Mouse (Mus musculus): ENCODE results near the gene Serinc2. TPM values are rescaled to one million over a fixed set of nuclear protein-coding genes. Genes with fewer than 3 reads are reported as not detected.
"Not testable (repeated sequence)": the region's sequence is repeated elsewhere in the genome, so short reads cannot be mapped to it uniquely, and the experiment has no call there.

The Serinc2 gene
- polyA plus RNA-seq, 1 experiment from 2014 or later = not detected

GRCm38 (mm10) chr4:130264131-130264530, 14.9 kb downstream of the Serinc2 start:
- Histone ChIP-seq H3K79me2 (ENCODE audit: inconsistent target) (no peaks in the 10 kb centered on the region), H3K27ac (no peak overlapping the region), H3K4me3 (ENCODE audit: inconsistent target) (no peak overlapping the region), H3K36me3 (ENCODE audit: inconsistent target) (no peaks in the 10 kb centered on the region)
- WGBS (ENCODE audit: missing documents) = 32% methylated on average over 11 of the region's 11 CpGs

DNA sequence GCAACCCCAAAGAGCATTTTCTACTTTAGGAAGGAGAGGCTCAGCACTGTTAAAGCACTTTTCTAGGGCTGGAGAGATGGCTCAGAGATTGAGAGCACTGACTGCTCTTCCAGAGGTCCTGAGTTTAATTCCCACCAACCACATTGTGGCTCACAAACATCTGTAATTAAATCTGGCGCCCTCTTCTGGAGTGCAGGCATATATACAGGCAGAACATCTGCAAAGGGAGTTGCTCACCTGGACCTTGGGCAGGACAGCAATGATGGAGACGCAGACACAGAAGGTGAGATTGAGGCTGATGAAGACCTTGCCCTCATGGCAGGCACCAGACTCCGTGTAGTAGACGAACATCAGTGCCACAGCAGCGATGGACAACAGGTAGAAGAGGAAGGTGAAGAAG, 18.6 kb downstream of the Serinc2 start:
- Histone ChIP-seq H3K4me3 (ENCODE audit: inconsistent target) (no peak overlapping the region), H3K79me2 (ENCODE audit: inconsistent target) (no peaks in the 10 kb centered on the region), H3K36me3 (ENCODE audit: inconsistent target) (no peaks in the 10 kb centered on the region), H3K27ac (no peak overlapping the region)
- WGBS (ENCODE audit: missing documents) = 28% methylated on average over 5 of the region's 5 CpGs

DNA sequence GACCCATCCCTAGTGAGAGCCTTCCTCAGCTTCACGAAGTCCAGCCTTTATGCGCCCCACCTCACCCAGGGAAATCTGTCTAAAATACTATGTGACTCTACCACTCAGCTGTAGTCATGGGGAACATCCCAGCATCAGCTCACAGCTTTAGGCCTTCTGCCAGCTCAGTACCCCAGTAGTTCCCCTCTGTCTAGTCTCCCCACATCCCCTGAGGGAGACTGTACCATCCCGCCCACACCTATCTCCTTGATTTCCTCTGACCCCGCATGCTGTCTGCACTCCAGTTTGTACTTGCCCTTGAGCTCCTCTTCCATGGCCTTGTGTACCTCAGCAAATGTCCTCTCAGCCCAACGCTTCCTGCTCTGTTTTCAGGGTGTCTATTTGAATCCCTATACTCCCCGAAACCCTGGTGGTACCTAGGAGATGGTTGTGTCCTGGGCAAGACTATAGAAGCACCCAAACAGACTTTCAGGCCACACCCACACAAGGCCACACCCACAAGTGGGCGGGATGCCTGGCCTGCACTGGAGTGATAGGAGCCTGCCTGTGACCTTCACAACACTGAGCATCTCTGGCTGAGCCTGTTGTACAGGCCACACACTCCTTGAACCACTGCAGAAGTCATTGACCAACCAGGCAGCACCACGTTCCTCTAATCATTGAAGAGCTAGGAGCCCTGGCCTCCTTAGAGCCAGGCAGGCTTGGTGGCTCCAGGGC, 26.4 kb downstream of the Serinc2 start:
- Histone ChIP-seq H3K79me2 (ENCODE audit: inconsistent target) (no peaks in the 10 kb centered on the region), H3K36me3 (ENCODE audit: inconsistent target) (no peaks in the 10 kb centered on the region), H3K4me3 (ENCODE audit: inconsistent target) (no peak overlapping the region), H3K27ac (no peak overlapping the region)
- WGBS (ENCODE audit: missing documents) = 81% methylated on average over 8 of the region's 8 CpGs

DNA sequence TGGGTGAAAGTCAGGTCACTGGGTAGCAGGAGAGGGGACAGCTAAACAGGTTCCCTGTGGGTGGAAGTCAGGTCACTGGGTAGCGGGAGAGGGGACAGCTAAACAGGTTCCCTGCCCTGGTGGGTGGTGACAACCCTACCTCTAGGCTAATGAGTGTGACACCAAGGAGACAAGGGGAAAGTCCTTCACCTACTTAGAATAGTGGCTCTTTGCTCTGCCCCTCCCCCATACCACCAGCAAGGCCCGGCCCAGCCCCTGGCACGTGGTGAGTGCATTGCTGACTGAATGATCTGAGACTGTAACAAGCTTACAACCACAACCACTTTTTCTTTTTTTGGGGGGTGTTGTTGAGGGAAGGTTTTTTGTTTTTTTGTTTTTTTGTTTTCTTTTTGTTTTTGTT, 27.2 kb downstream of the Serinc2 start:
- Histone ChIP-seq H3K36me3 (ENCODE audit: inconsistent target) (no peaks in the 10 kb centered on the region), H3K4me3 (ENCODE audit: inconsistent target) (no peak overlapping the region), H3K79me2 (ENCODE audit: inconsistent target) (no peaks in the 10 kb centered on the region), H3K27ac (no peak overlapping the region)
- 72% methylated on average over 3 of the region's 3 CpGs for WGBS (ENCODE audit: missing documents)

- H3K27ac ChIP-seq = no peak overlapping the region
- H3K79me2 ChIP-seq (ENCODE audit: inconsistent target) = no peaks in the 10 kb centered on the region
- whole genome bisulfite sequencing (ENCODE audit: missing documents) = 30% methylated on average over 7 of the region's 7 CpGs
- no peaks in the 10 kb centered on the region for H3K36me3 ChIP-seq (ENCODE audit: inconsistent target)
- no peak overlapping the region for H3K4me3 ChIP-seq (ENCODE audit: inconsistent target)
These were observed 27.8 kb downstream of the Serinc2 start for GRCm38 (mm10) chr4:130251172-130251705.

DNA sequence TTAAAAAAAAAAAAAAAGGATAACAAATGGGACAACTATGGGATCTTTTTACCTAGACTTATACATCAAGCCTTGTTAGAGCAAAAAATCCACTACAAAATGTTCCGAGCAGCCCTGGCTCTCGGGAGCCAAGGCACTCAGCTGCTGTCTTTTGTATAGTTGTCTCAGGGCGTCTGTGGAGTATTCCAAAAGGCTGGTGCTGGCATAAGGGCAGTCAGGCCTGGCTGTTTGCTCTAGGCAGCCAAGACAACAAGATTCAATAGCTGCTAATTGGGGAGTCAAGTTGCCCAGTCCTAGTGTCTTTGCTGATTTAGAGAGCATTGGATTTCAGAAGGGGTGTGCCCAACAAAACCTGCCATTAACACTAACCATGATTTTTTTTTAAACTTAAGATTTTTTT, 30.4 kb downstream of the Serinc2 start:
- no peaks in the 10 kb centered on the region for H3K36me3 ChIP-seq (ENCODE audit: inconsistent target)
- no peak overlapping the region for H3K27ac ChIP-seq
- 80% methylated on average over 3 of the region's 3 CpGs for WGBS (ENCODE audit: missing documents)
- no peak overlapping the region for H3K4me3 ChIP-seq (ENCODE audit: inconsistent target)
- H3K79me2 ChIP-seq (ENCODE audit: inconsistent target) = no peaks in the 10 kb centered on the region

DNA sequence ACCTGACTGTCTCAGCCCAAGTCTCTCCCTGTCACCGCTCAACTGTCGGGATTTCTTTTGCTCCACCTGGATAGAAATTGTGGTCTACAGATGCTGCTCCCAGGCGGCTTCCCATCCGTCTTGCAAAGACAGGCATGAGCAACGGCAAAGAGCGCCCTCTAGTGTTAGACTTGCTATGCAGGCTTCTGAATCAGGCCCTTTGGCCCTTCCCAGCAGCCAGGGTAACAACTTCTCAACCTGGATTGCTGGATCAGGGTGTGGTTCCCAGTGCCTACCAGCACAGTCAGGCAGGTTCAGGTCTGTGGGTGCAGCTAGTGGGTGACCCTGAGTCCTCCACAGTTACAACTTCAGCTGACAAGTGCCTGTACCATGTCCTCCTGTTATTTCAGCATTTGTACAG, 32.9 kb downstream of the Serinc2 start:
- 1% methylated on average over 6 of the region's 6 CpGs for WGBS (ENCODE audit: missing documents)
- Histone ChIP-seq H3K4me3 (ENCODE audit: inconsistent target) (no peak overlapping the region), H3K79me2 (ENCODE audit: inconsistent target) (no peaks in the 10 kb centered on the region), H3K36me3 (ENCODE audit: inconsistent target) (no peaks in the 10 kb centered on the region), H3K27ac (no peak overlapping the region)

DNA sequence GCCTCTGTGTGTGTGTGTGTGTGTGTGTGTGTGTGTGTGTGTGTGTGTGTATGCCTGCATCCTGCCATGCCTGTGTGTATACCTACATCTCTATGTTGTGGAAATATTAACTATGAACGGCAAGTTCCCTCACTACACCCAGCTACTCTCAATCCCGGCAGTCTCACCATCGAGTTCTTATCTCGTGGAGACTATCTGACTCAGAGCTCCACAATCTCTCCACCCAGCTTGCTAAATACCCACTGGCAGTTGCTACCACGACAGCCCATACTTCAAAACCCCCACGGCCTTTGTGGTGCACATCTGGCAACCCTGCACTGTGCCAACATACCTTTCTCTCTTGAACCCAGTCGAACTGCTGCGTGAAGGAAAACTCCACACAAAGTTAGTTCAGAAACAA, 34.3 kb downstream of the Serinc2 start:
- Histone ChIP-seq H3K27ac (no peak overlapping the region), H3K36me3 (ENCODE audit: inconsistent target) (no peaks in the 10 kb centered on the region), H3K79me2 (ENCODE audit: inconsistent target) (no peaks in the 10 kb centered on the region), H3K4me3 (ENCODE audit: inconsistent target) (no peak overlapping the region)
- WGBS (ENCODE audit: missing documents) = 51% methylated on average over 8 of the region's 8 CpGs

DNA sequence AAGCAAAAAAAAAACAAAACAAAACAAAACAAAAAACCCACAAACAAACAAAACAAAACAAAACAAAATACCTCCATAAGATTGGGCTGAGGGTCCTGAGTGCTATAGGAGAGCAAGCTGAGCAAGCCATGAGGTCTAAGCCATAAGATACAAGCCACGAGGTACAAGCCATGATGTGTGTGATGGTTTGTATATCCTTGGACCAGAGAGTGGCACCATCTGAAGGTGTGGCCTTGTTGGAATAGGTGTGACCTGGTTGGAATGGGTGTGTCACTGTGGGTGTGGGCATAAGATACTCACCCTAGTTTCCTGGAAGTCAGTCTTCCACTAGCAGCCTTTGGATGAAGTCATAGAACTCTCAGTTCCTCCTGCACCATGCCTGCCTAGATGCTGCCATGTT, 35.4 kb downstream of the Serinc2 start:
- 75% methylated on average over 1 of the region's 1 CpGs for WGBS (ENCODE audit: missing documents)
- not testable (repeated sequence) for H3K36me3 ChIP-seq (ENCODE audit: inconsistent target); H3K79me2 ChIP-seq (ENCODE audit: inconsistent target); H3K4me3 ChIP-seq (ENCODE audit: inconsistent target); H3K27ac ChIP-seq

DNA sequence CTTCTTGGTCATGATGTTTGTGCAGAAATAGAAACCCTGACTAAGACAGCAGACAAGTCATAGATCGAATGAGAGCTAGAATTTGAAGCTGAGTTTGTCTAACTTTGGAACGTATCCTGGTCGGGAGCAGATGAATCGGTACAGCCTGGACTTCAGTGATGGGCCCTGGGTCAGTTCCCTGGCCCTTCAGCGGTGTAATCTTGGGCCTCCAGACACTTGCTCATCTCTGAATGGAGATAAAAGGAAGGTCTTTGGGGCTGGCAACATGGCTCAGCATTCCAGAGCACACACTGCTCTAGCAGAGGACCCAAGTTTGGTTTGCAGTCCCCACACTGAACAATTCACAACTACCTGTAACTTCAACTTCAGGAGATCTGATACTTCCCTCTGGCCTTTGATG, 36.0 kb downstream of the Serinc2 start:
- no peaks in the 10 kb centered on the region for H3K79me2 ChIP-seq (ENCODE audit: inconsistent target)
- WGBS (ENCODE audit: missing documents) = 89% methylated on average over 5 of the region's 5 CpGs
- H3K36me3 ChIP-seq (ENCODE audit: inconsistent target) = no peaks in the 10 kb centered on the region
- no peak overlapping the region for H3K27ac ChIP-seq
- no peak overlapping the region for H3K4me3 ChIP-seq (ENCODE audit: inconsistent target)

DNA sequence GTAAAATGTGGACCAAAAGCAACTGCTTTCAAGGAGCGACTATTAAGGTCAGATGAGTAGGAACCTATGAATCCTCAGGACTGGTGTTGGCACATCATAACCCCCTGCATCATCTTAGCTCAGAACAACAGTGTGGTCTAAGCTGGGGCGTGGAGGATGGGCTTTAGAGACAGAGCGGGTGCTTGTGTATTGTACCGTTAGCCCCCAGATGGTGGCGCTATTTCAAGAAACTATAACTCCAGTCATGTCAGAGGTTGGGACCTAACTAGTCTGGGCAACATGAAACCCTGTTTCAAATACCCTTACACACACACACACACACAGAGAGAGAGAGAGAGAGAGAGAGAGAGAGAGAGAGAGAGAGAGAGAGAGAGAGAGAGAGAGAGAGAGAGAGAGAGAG, 38.3 kb downstream of the Serinc2 start:
- no peak overlapping the region for H3K4me3 ChIP-seq (ENCODE audit: inconsistent target)
- 48% methylated on average over 5 of the region's 5 CpGs for WGBS (ENCODE audit: missing documents)

DNA sequence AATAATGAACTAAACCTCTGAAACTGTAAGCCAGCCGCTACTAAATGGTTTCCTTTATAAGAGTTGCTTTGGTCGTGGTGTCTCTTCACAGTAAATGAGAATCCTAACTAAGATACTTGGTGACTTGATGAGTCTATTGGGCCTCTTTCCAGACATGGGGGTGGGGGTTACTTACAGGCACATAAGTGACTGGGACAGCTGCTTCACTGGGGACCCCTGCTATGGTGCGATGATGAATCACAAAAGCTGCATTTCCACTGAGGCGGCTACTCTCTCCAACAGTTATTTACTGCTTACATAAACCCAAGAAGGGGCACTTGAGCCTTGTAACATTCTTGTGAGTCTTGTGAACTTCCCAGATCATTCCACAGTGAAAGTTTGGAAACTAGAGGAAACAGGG, 41.4 kb downstream of the Serinc2 start:
- Histone ChIP-seq H3K36me3 (ENCODE audit: inconsistent target) (no peaks in the 10 kb centered on the region), H3K4me3 (ENCODE audit: inconsistent target) (no peak overlapping the region), H3K27ac (no peak overlapping the region), H3K79me2 (ENCODE audit: inconsistent target) (no peaks in the 10 kb centered on the region)
- WGBS (ENCODE audit: missing documents) = 92% methylated on average over 4 of the region's 4 CpGs

More for the DNA sequence above, 38.3 kb downstream of the Serinc2 start:
- Histone ChIP-seq H3K36me3 (ENCODE audit: inconsistent target) (no peaks in the 10 kb centered on the region), H3K79me2 (ENCODE audit: inconsistent target) (no peaks in the 10 kb centered on the region), H3K27ac (no peak overlapping the region)

- 73% methylated on average over 8 of the region's 8 CpGs for WGBS (ENCODE audit: missing documents)
- Histone ChIP-seq H3K36me3 (ENCODE audit: inconsistent target) (no peaks in the 10 kb centered on the region), H3K4me3 (ENCODE audit: inconsistent target) (no peak overlapping the region), H3K79me2 (ENCODE audit: inconsistent target) (no peaks in the 10 kb centered on the region), H3K27ac (no peak overlapping the region)
These were observed 42.6 kb downstream of the Serinc2 start for GRCm38 (mm10) chr4:130236361-130236760.

DNA sequence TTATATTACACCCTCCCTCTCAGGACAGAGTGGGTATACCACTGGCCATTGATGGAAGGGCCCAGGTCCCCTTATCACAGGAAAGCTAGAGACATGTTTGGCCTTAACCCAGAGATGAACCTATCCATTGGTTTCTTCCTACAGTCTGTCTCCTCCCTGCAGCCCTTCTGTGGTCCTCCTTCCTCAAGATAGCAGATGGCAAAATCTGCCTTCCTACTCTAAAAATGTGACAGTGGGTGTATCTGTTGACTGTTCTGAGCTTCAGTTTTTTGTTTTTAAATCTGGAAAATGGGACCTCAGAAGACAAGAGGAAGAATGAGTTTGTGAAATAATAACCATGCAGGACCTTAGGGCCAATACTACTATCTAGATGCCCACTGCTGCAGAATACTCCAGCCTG, 54.9 kb downstream of the Serinc2 start:
- Histone ChIP-seq H3K27ac (no peak overlapping the region), H3K79me2 (ENCODE audit: inconsistent target) (no peaks in the 10 kb centered on the region)

DNA sequence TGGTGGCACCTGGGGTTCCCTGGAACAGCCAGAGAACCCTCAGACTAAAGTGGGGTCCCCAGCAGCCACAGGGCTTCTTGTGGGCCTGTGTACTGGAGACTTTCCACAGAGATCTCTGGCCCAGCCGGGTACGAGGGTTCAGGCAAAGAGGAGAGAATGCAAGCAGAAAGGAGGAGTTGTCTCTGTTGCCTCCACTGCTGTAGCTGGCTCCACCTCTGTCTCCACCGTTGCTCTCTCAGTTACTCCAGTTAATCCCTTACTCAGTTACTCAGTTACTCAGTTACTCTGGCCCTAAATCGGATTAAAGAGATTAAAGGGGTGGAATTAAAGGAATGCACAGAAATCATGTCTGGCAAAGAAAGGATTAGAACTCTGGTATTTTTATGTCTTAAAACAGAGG, 56.8 kb downstream of the Serinc2 start, which contains the start of gene Gm853:
TSS of gene Gm853 (minus strand) at position 223 of the 400 bp plus-strand sequence.
- Histone ChIP-seq H3K36me3 (ENCODE audit: inconsistent target) (no peaks in the 10 kb centered on the region), H3K4me3 (ENCODE audit: inconsistent target) (no peak within 1 kb of the TSS), H3K79me2 (ENCODE audit: inconsistent target) (no peaks in the 10 kb centered on the region), H3K27ac (no peak within 1 kb of the TSS)
- WGBS (ENCODE audit: missing documents) = 75% methylated on average over 4 of the region's 4 CpGs

More for the DNA sequence above, 54.9 kb downstream of the Serinc2 start:
- Histone ChIP-seq H3K36me3 (ENCODE audit: inconsistent target) (no peaks in the 10 kb centered on the region), H3K4me3 (ENCODE audit: inconsistent target) (no peak overlapping the region)

DNA sequence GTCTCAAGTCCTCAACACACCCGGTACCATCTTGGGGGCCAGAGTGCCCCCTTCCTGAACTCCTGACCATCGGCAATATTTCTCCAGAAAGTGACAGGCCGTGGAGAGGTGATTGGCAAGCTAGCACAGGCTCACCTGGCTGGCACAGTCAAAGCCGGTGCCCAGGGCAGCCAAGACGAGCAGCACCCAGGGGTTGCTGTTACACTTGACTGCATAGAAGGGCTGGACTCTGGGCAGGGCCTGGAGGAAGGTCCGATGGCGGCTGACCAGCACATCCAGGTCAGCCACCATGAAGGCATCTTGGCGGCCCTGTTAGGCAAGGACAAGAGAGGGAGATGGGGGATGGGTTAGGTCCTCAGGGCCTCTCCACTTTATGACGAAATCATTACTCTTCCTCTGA, 58.8 kb downstream of the Serinc2 start:
- no peak overlapping the region for H3K27ac ChIP-seq
- no peak overlapping the region for H3K4me3 ChIP-seq (ENCODE audit: inconsistent target)
- no peaks in the 10 kb centered on the region for H3K79me2 ChIP-seq (ENCODE audit: inconsistent target)
- 82% methylated on average over 9 of the region's 9 CpGs for WGBS (ENCODE audit: missing documents)
- H3K36me3 ChIP-seq (ENCODE audit: inconsistent target) = no peaks in the 10 kb centered on the region
